In genomic region chr17:28428474-28429258, GRCm38 (mm10) we compare ENCODE assay signal across 10 mouse cellular contexts.
DNase-seq lines count a peak whose midpoint lies in the region; ATAC-seq lines count a peak whose summit lies in the region.
"Had no signal": no experiment of that assay in that cellular context is flagged by ENCODE, and none has a peak within 500 bp of the region (broad histone marks: within the 10 kb centered on the region; RNA-seq: fewer than 3 reads in every experiment).

No protein-coding gene starts in this region.

- H3K27ac ChIP-seq in heart, embryonic 12.5 days (ENCODE audit: poor library complexity, severe bottlenecking): no peak overlapping the region
- H3K27ac ChIP-seq in hindbrain, embryonic 14.5 days: no peak overlapping the region
- no peak overlapping the region for H3K27ac ChIP-seq in hindbrain, embryonic 12.5 days
- H3K27ac ChIP-seq: liver, embryonic 14.5 days; neural tube, embryonic 13.5 days; stomach, embryonic 15.5 days had no signal

- H3K4me3 ChIP-seq in heart, embryonic 12.5 days: no peak overlapping the region
- no peak overlapping the region for H3K4me3 ChIP-seq in hindbrain, embryonic 14.5 days (replicated peaks; ENCODE audit: low read length)
- no peak overlapping the region for H3K4me3 ChIP-seq in hindbrain, embryonic 12.5 days
- H3K4me3 ChIP-seq: neural tube, embryonic 13.5 days; stomach, embryonic 15.5 days had no signal

- WGBS in heart, embryonic 12.5 days: 60% methylated on average over 15 of the region's 15 CpGs
- WGBS in hindbrain, embryonic 14.5 days: 85% methylated on average over 15 of the region's 15 CpGs
- 83% methylated on average over 15 of the region's 15 CpGs for WGBS in hindbrain, embryonic 12.5 days

- H3K4me1 ChIP-seq in heart, embryonic 12.5 days (replicated peaks): peaks cover 11% of the 10 kb centered on the region
- H3K4me1 ChIP-seq in hindbrain, embryonic 14.5 days (replicated peaks; ENCODE audit: control insufficient read depth, insufficient read depth, low read length): no peaks in the 10 kb centered on the region
- peaks cover 3% of the 10 kb centered on the region; the same call in 1 of the 2 replicates for H3K4me1 ChIP-seq in hindbrain, embryonic 12.5 days

- no peak overlapping the region for H3K4me2 ChIP-seq in heart, embryonic 12.5 days
- H3K4me2 ChIP-seq in hindbrain, embryonic 14.5 days (replicated peaks): no peak overlapping the region
- no peak overlapping the region for H3K4me2 ChIP-seq in hindbrain, embryonic 12.5 days (replicated peaks)
- H3K4me2 ChIP-seq: neural tube, embryonic 13.5 days; stomach, embryonic 15.5 days had no signal

- DNase-seq in 416B (ENCODE audit: low read depth): peak; percentile 42
- DNase-seq in adrenal gland, adult 8-10 months: peak; percentile 68
- peak; percentile 73 to 87 for DNase-seq in lung, adult 18-20 months
- no peak for DNase-seq in hindbrain, embryonic 14.5 days (ENCODE audit: low spot score)
- no peak for DNase-seq in frontal cortex, postnatal 36 days (ENCODE audit: low spot score in 2 of 2)

- no peak overlapping the region for H3K9ac ChIP-seq in heart, embryonic 12.5 days
- H3K9ac ChIP-seq in hindbrain, embryonic 14.5 days: no peak overlapping the region
- no peak overlapping the region for H3K9ac ChIP-seq in hindbrain, embryonic 12.5 days
- H3K9ac ChIP-seq: liver, embryonic 14.5 days; neural tube, embryonic 13.5 days; stomach, embryonic 15.5 days had no signal

- 0 out of 2 replicates have a peak, but pooled peaks have one; percentile 22 for ATAC-seq in heart, embryonic 12.5 days (ENCODE audit: insufficient number of reproducible peaks, low FRiP score)
- no peak for ATAC-seq in hindbrain, embryonic 14.5 days (ENCODE audit: low FRiP score)
- no peak for ATAC-seq in hindbrain, embryonic 12.5 days (ENCODE audit: low FRiP score)

- peaks cover 8% of the 10 kb centered on the region; the same call in 1 of the 2 replicates for H3K36me3 ChIP-seq in heart, embryonic 12.5 days
- peaks cover 27% of the 10 kb centered on the region; the same call in 1 of the 2 replicates for H3K36me3 ChIP-seq in hindbrain, embryonic 14.5 days (replicated peaks; ENCODE audit: control insufficient read depth, insufficient read depth)
- peaks cover 16% of the 10 kb centered on the region for H3K36me3 ChIP-seq in hindbrain, embryonic 12.5 days
- H3K36me3 ChIP-seq: stomach, embryonic 15.5 days had no signal

- H3K9me3 ChIP-seq in heart, embryonic 12.5 days (replicated peaks): no peaks in the 10 kb centered on the region
- H3K9me3 ChIP-seq in hindbrain, embryonic 14.5 days (ENCODE audit: control insufficient read depth, low read length): no peaks in the 10 kb centered on the region
- no peaks in the 10 kb centered on the region for H3K9me3 ChIP-seq in hindbrain, embryonic 12.5 days (replicated peaks)
- H3K9me3 ChIP-seq: neural tube, embryonic 13.5 days; stomach, embryonic 15.5 days had no signal

- no peaks in the 10 kb centered on the region for H3K27me3 ChIP-seq in heart, embryonic 12.5 days (replicated peaks)
- no peaks in the 10 kb centered on the region for H3K27me3 ChIP-seq in hindbrain, embryonic 14.5 days (ENCODE audit: control insufficient read depth, insufficient read depth, low read length)
- no peaks in the 10 kb centered on the region for H3K27me3 ChIP-seq in hindbrain, embryonic 12.5 days
- H3K27me3 ChIP-seq: neural tube, embryonic 13.5 days; stomach, embryonic 15.5 days had no signal

Comparison
In these comparisons a context has a peak if more than half of its experiments do, and no peak if none do; other contexts are left out.
1. DNase-seq: peak in 416B (single experiment), adrenal gland, adult 8-10 months (single experiment) and lung, adult 18-20 months (2 of 2); none in hindbrain, embryonic 14.5 days (single experiment) and frontal cortex, postnatal 36 days (0 of 2).